Mouse (Mus musculus) liver, embryonic 14.5 days (tissue): ENCODE data around the gene Rap1gap2. TPM values are rescaled to one million over a fixed set of nuclear protein-coding genes. Genes with fewer than 3 reads are reported as not detected.

Experiments used
- ATAC-seq: fragments of 200-750 bp; cut with Nextera tagmentation; 2 replicates; pipeline ENCODE4 v1.8.0; 2017; ENCODE audit warnings: moderate number of reproducible peaks, mild to moderate bottlenecking, moderate library complexity; ENCODE audit not compliant: insufficient read depth
- DNase-seq, 3 experiments: peaks; one replicate each; pipeline ENCODE4 v3.0.0-alpha.2; 2012 to 2013; ENCODE audit warnings: low read depth in 3 of 3, low spot score in 3 of 3
- H3K27ac ChIP-seq: fragments of 300-500 bp; sonication (generic); 2 replicates; pipeline ENCODE4 v1.5.1; 2014; ENCODE audit warnings: moderate library complexity, mild to moderate bottlenecking, control low read depth, inconsistent platforms
- H3K27me3 ChIP-seq: fragments of 300-500 bp; sonication (generic); 2 replicates; pipeline ENCODE4 v1.6.1; 2014; ENCODE audit warnings: mild to moderate bottlenecking, low read length, moderate library complexity; ENCODE audit not compliant: control insufficient read depth, insufficient read depth
- H3K36me3 ChIP-seq: fragments of 300-500 bp; sonication (generic); replicated peaks from 2 replicates; pipeline ENCODE4 v1.6.1; 2014; ENCODE audit warnings: low read depth; ENCODE audit not compliant: control insufficient read depth, insufficient read depth
- H3K4me1 ChIP-seq, 2 experiments: fragments of 200-500 bp in 1 of 2; fragments of 300-500 bp in 1 of 2; sonication (generic) in 1 of 2; replicated peaks; 2 replicates each; pipeline ENCODE4 v1.6.1; 2012 to 2014; ENCODE audit warnings: antibody characterized with exemption in 1 of 2, inconsistent platforms in 1 of 2, low read length in 1 of 2; ENCODE audit not compliant: control insufficient read depth in 2 of 2, insufficient read depth in 2 of 2
- H3K4me2 ChIP-seq: fragments of 300-500 bp; sonication (generic); 2 replicates; pipeline ENCODE4 v1.6.1; 2014; ENCODE audit warnings: low read depth, mild to moderate bottlenecking, control low read depth, moderate library complexity
- H3K4me3 ChIP-seq, 2 experiments: fragments of 200-500 bp in 1 of 2; fragments of 300-500 bp in 1 of 2; sonication (generic) in 1 of 2; 2 replicates each; pipeline ENCODE4 v1.5.1; 2012 to 2014; ENCODE audit warnings: low read depth in 2 of 2, low read length in 2 of 2, mild to moderate bottlenecking in 2 of 2, control low read depth in 1 of 2, inconsistent platforms in 1 of 2, moderate library complexity in 1 of 2; ENCODE audit not compliant: insufficient read depth in 1 of 2
- H3K9ac ChIP-seq: fragments of 300-500 bp; sonication (generic); replicated peaks from 2 replicates; pipeline ENCODE4 v1.6.1; 2014; ENCODE audit warnings: mild to moderate bottlenecking, control low read depth, moderate library complexity
- H3K9me3 ChIP-seq: fragments of 300-500 bp; sonication (generic); 2 replicates; pipeline ENCODE4 v1.6.1; 2016; ENCODE audit warnings: low read length, mixed read lengths; ENCODE audit not compliant: control insufficient read depth
- CTCF ChIP-seq: IDR thresholded peaks from 2 replicates; pipeline ENCODE4 v1.5.1; 2016; ENCODE audit warnings: antibody characterized with exemption, low read depth, control low read depth
- EP300 ChIP-seq: IDR thresholded peaks from 2 replicates; pipeline ENCODE4 v1.6.1; 2016; ENCODE audit warnings: antibody characterized with exemption, low read depth
- WGBS: fragments of 180-500 bp; shearing (Covaris S2); extraction: QIAGEN DNeasy Blood & Tissue Kit; methylation state at CpG from one replicate; pipeline ENCODE4 v1.1.7; 2014; ENCODE audit not compliant: insufficient replicate concordance; 5-methylcytosine and 5-hydroxymethylcytosine counted together
- polyA plus RNA-seq, 2 experiments: library from polyadenylated mRNA; depleted of rRNA in 1 of 2; stranded (reverse) in 1 of 2; unstranded in 1 of 2; fragments of >200 nt; fragmentation: Nextera tagmentation in 1 of 2; extraction: Ambion mirVana in 1 of 2; gene quantifications; 2 replicates each; pipeline versions ENCODE4 v1.2.1 to v1.2.3; 2012 to 2014

Rap1gap2 gene
- polyA plus RNA-seq, 2 experiments, result 0.56 to 0.98 TPM

- no peak overlapping the region for H3K9ac ChIP-seq
- no peaks in the 10 kb centered on the region for H3K36me3 ChIP-seq
- H3K9me3 ChIP-seq, result no peaks in the 10 kb centered on the region
- TF ChIP-seq CTCF, result no peak
- no peak for TF ChIP-seq EP300
- H3K27me3 ChIP-seq, result no peaks in the 10 kb centered on the region
- ATAC-seq (no peak), DNase-seq (no peak)
- WGBS, result 82% methylated on average over 6 of the region's 6 CpGs
- no peak overlapping the region for H3K4me3 ChIP-seq
- no peaks in the 10 kb centered on the region for H3K4me1 ChIP-seq
- H3K27ac ChIP-seq, result no peak overlapping the region
- no peak overlapping the region for H3K4me2 ChIP-seq
Observed at GRCm38 (mm10) chr11:74506275-74506674, 104.4 kb downstream of the Rap1gap2 start.

- 71% methylated on average over 8 of the region's 8 CpGs for WGBS
- no peaks in the 10 kb centered on the region for H3K4me1 ChIP-seq
- H3K36me3 ChIP-seq, result no peaks in the 10 kb centered on the region
- no peak for DNase-seq
- TF ChIP-seq EP300 (no peak), CTCF (no peak)
- H3K9ac ChIP-seq, result no peak overlapping the region
- ATAC-seq, result no peak
- no peaks in the 10 kb centered on the region for H3K27me3 ChIP-seq
- no peaks in the 10 kb centered on the region for H3K9me3 ChIP-seq
- H3K4me2 ChIP-seq, result no peak overlapping the region
- H3K4me3 ChIP-seq, result no peak overlapping the region
- no peak overlapping the region for H3K27ac ChIP-seq
Observed at GRCm38 (mm10) chr11:74502485-74502884, 108.2 kb downstream of the Rap1gap2 start.

GRCm38 (mm10) chr11:74501989-74502388 lies 108.7 kb downstream of the Rap1gap2 start:
- H3K9me3 ChIP-seq, result no peaks in the 10 kb centered on the region

GRCm38 (mm10) chr11:74501061-74501460 lies 109.7 kb downstream of the Rap1gap2 start:
- no peak for ATAC-seq
- Histone ChIP-seq H3K36me3 (no peaks in the 10 kb centered on the region), H3K9me3 (no peaks in the 10 kb centered on the region), H3K9ac (no peak overlapping the region), H3K4me1 (no peaks in the 10 kb centered on the region), H3K27ac (no peak overlapping the region), H3K27me3 (no peaks in the 10 kb centered on the region), H3K4me3 (no peak overlapping the region), H3K4me2 (no peak overlapping the region)
- DNase-seq, result no peak
- 53% methylated on average over 3 of the region's 3 CpGs for WGBS
- TF ChIP-seq CTCF (no peak), EP300 (no peak)

More at GRCm38 (mm10) chr11:74501989-74502388, 108.7 kb downstream of the Rap1gap2 start:
- no peak overlapping the region for H3K4me3 ChIP-seq
- H3K9ac ChIP-seq, result no peak overlapping the region
- no peaks in the 10 kb centered on the region for H3K27me3 ChIP-seq
- no peak for ATAC-seq
- H3K4me2 ChIP-seq, result no peak overlapping the region
- H3K36me3 ChIP-seq, result no peaks in the 10 kb centered on the region
- H3K4me1 ChIP-seq, result no peaks in the 10 kb centered on the region
- H3K27ac ChIP-seq, result no peak overlapping the region
- TF ChIP-seq CTCF (no peak), EP300 (no peak)
- DNase-seq, result no peak

GRCm38 (mm10) chr11:74499521-74500099 lies 111.1 kb downstream of the Rap1gap2 start:
- Histone ChIP-seq H3K27me3 (no peaks in the 10 kb centered on the region), H3K9me3 (no peaks in the 10 kb centered on the region), H3K4me2 (no peak overlapping the region), H3K9ac (no peak overlapping the region), H3K27ac (no peak overlapping the region), H3K4me3 (no peak overlapping the region), H3K4me1 (no peaks in the 10 kb centered on the region), H3K36me3 (no peaks in the 10 kb centered on the region)
- TF ChIP-seq EP300 (no peak), CTCF (no peak)
- WGBS, result 57% methylated on average over 8 of the region's 8 CpGs
- ATAC-seq (no peak), DNase-seq (no peak)
